Mouse (Mus musculus) MEL (cell line): ENCODE results near the gene H2al1e. TPM values are rescaled to one million over a fixed set of nuclear protein-coding genes. Genes with fewer than 3 reads are reported as not detected.
"Not testable (repeated sequence)": the region's sequence is repeated elsewhere in the genome, so short reads cannot be mapped to it uniquely, and the experiment has no call there.

Experiments used
- DNase-seq: peaks from one replicate; pipeline ENCODE4 v3.0.0; 2011; ENCODE audit warnings: low read depth, low spot score
- H3K27ac ChIP-seq: 2 replicates; pipeline ENCODE4 v1.5.1; 2012; ENCODE audit warnings: low read depth, mild to moderate bottlenecking, control low read depth, low read length, moderate library complexity; ENCODE audit not compliant: control insufficient read depth
- H3K27me3 ChIP-seq, 2 experiments: fragments of 150-350 bp in 1 of 2; sonication (generic) in 1 of 2; 2 replicates each; pipeline ENCODE4 v1.6.1; 2012; ENCODE audit warnings: low read length in 2 of 2, mild to moderate bottlenecking in 2 of 2, improper control_type of control experiment in 1 of 2, moderate library complexity in 1 of 2; ENCODE audit not compliant: insufficient read depth in 2 of 2, control insufficient read depth in 1 of 2
- H3K36me3 ChIP-seq, 2 experiments: 2 replicates each; pipeline ENCODE4 v1.6.1; 2012 to 2014; ENCODE audit warnings: low read length in 2 of 2, improper control_type of control experiment in 1 of 2, inconsistent platforms in 1 of 2, mild to moderate bottlenecking in 1 of 2; ENCODE audit not compliant: insufficient read depth in 2 of 2, control insufficient read depth in 1 of 2
- H3K4me1 ChIP-seq, 2 experiments: fragments of 150-350 bp in 1 of 2; sonication (generic) in 1 of 2; 2 replicates each; pipeline ENCODE4 v1.6.1; 2012; ENCODE audit warnings: low read length in 2 of 2, improper control_type of control experiment in 1 of 2, mild to moderate bottlenecking in 1 of 2; ENCODE audit not compliant: insufficient read depth in 2 of 2, control insufficient read depth in 1 of 2
- H3K4me3 ChIP-seq, 2 experiments: fragments of 150-350 bp in 1 of 2; sonication (generic) in 1 of 2; 2 replicates each; pipeline ENCODE4 v1.5.1; 2012; ENCODE audit warnings: low read depth in 2 of 2, low read length in 2 of 2, mild to moderate bottlenecking in 2 of 2, moderate library complexity in 2 of 2, control low read depth in 1 of 2, improper control_type of control experiment in 1 of 2; ENCODE audit not compliant: control insufficient read depth in 1 of 2, insufficient read depth in 1 of 2
- H3K79me2 ChIP-seq: 2 replicates; pipeline ENCODE4 v1.6.1; 2012; ENCODE audit warnings: mild to moderate bottlenecking, low read length, moderate library complexity; ENCODE audit not compliant: control insufficient read depth, poor library complexity, insufficient read depth
- H3K9ac ChIP-seq: 2 replicates; pipeline ENCODE4 v1.6.1; 2012; ENCODE audit warnings: low read depth, mild to moderate bottlenecking, control low read depth, low read length, moderate library complexity; ENCODE audit not compliant: control insufficient read depth, poor library complexity, severe bottlenecking
- H3K9me3 ChIP-seq: fragments of 150-350 bp; sonication (generic); replicated peaks from 2 replicates; pipeline ENCODE4 v1.6.1; 2012; ENCODE audit warnings: mild to moderate bottlenecking, low read length, improper control_type of control experiment, moderate library complexity; ENCODE audit not compliant: insufficient read depth
- CTCF ChIP-seq, 3 experiments: IDR thresholded peaks in 2 of 3; conservative IDR thresholded peaks in 1 of 3; 2 replicates each; pipeline ENCODE4 v1.5.1; 2011 to 2012; ENCODE audit warnings: low read length in 3 of 3, low read depth in 2 of 3, mild to moderate bottlenecking in 2 of 3, improper control_type of control experiment in 1 of 3, inconsistent platforms in 1 of 3, mixed read lengths in 1 of 3, moderate library complexity in 1 of 3; ENCODE audit not compliant: control insufficient read depth in 1 of 3, insufficient read depth in 1 of 3, poor library complexity in 1 of 3, severe bottlenecking in 1 of 3
- E2F4 ChIP-seq: IDR thresholded peaks from 2 replicates; pipeline ENCODE4 v1.6.1; 2011; ENCODE audit warnings: low read depth, low read length, improper control_type of control experiment, borderline replicate concordance
- HCFC1 ChIP-seq: IDR thresholded peaks from 2 replicates; pipeline ENCODE4 v1.6.1; 2012; ENCODE audit warnings: low read depth, mild to moderate bottlenecking, inconsistent platforms, low read length, improper control_type of control experiment, moderate library complexity
- JUND ChIP-seq: IDR thresholded peaks from 2 replicates; pipeline ENCODE4 v1.6.1; 2011; ENCODE audit warnings: low read depth, mild to moderate bottlenecking, improper control_type of control experiment, low read length
- MAFK ChIP-seq: IDR thresholded peaks from 2 replicates; pipeline ENCODE4 v1.6.1; 2011; ENCODE audit warnings: low read depth, mild to moderate bottlenecking, low read length, improper control_type of control experiment, borderline replicate concordance
- MAX ChIP-seq: IDR thresholded peaks from 2 replicates; pipeline ENCODE4 v1.6.1; 2011; ENCODE audit warnings: low read length, improper control_type of control experiment
- MAZ ChIP-seq: IDR thresholded peaks from 2 replicates; pipeline ENCODE4 v1.6.1; 2012; ENCODE audit warnings: low read depth, mild to moderate bottlenecking, inconsistent platforms, low read length, improper control_type of control experiment
- MEF2A ChIP-seq: IDR thresholded peaks from 2 replicates; pipeline ENCODE4 v1.6.1; 2014; ENCODE audit warnings: low read depth, mild to moderate bottlenecking, inconsistent platforms, low read length, improper control_type of control experiment; ENCODE audit not compliant: poor library complexity, insufficient replicate concordance, severe bottlenecking; ENCODE audit errors: extremely low read depth
- MXI1 ChIP-seq: IDR thresholded peaks from 2 replicates; pipeline ENCODE4 v1.6.1; 2011; ENCODE audit warnings: mild to moderate bottlenecking, low read depth, low read length, improper control_type of control experiment
- MYC ChIP-seq: IDR thresholded peaks from 2 replicates; pipeline ENCODE4 v1.6.1; 2011; ENCODE audit warnings: low read depth, mild to moderate bottlenecking, low read length, improper control_type of control experiment, moderate library complexity
- NELFE ChIP-seq: IDR thresholded peaks from 2 replicates; pipeline ENCODE4 v1.6.1; 2011; ENCODE audit warnings: low read depth, low read length, improper control_type of control experiment
- RAD21 ChIP-seq: IDR thresholded peaks from 2 replicates; pipeline ENCODE4 v1.6.1; 2011; ENCODE audit warnings: mild to moderate bottlenecking, low read depth, low read length, improper control_type of control experiment
- RCOR1 ChIP-seq: IDR thresholded peaks from 2 replicates; pipeline ENCODE4 v1.6.1; 2012; ENCODE audit warnings: low read depth, mild to moderate bottlenecking, inconsistent platforms, low read length, improper control_type of control experiment
- SIN3A ChIP-seq: IDR thresholded peaks from 2 replicates; pipeline ENCODE4 v1.6.1; 2012; ENCODE audit warnings: low read length, improper control_type of control experiment, inconsistent platforms
- SMC3 ChIP-seq: IDR thresholded peaks from 2 replicates; pipeline ENCODE4 v1.6.1; 2011; ENCODE audit warnings: low read depth, low read length, improper control_type of control experiment
- ZKSCAN1 ChIP-seq: IDR thresholded peaks from 2 replicates; pipeline ENCODE4 v1.6.1; 2012; ENCODE audit warnings: low read depth, mild to moderate bottlenecking, inconsistent platforms, low read length, improper control_type of control experiment, moderate library complexity
- polyA plus RNA-seq, 2 experiments: library from polyadenylated mRNA; stranded (reverse) in 1 of 2; unstranded in 1 of 2; fragments of >175 nt in 1 of 2; fragments of >200 nt in 1 of 2; gene quantifications; 2 replicates each; pipeline versions ENCODE4 v1.2.1 to v1.2.4; 2012; ENCODE audit warnings: low replicate concordance in 2 of 2, low read depth in 1 of 2; ENCODE audit not compliant: insufficient read length in 2 of 2, insufficient read depth in 1 of 2, missing spikeins in 1 of 2
- total RNA-seq: library from RNA; depleted of rRNA; stranded (reverse); fragments of 300-350 nt; gene quantifications from 2 replicates; pipeline ENCODE4 v1.2.3, GENCODE M21; 2012; rRNA removed

The H2al1e gene
- not detected in 2 replicates for total RNA-seq
- polyA plus RNA-seq = not detected

- H3K9me3 ChIP-seq, H3K9ac ChIP-seq, H3K4me3 ChIP-seq, H3K36me3 ChIP-seq, H3K79me2 ChIP-seq, DNase-seq, H3K4me1 ChIP-seq, H3K27me3 ChIP-seq, H3K27ac ChIP-seq: not testable (repeated sequence)
Measured at GRCm38 (mm10) chrX:11311634-11312033, at the start of gene H2al1e. TSS of gene H2al1e (plus strand) at chrX:11311934.

- no peaks in the 10 kb centered on the region for H3K36me3 ChIP-seq
- no peaks in the 10 kb centered on the region for H3K79me2 ChIP-seq
- H3K9me3 ChIP-seq = no peaks in the 10 kb centered on the region
- no peak for TF ChIP-seq HCFC1
- no peak for TF ChIP-seq RCOR1
- no peak for TF ChIP-seq ZKSCAN1
- no peak for TF ChIP-seq MAZ
- TF ChIP-seq SIN3A = no peak
- no peak for TF ChIP-seq MEF2A
- no peak for TF ChIP-seq MXI1
- TF ChIP-seq MAFK = no peak
- no peak for TF ChIP-seq E2F4
- TF ChIP-seq JUND = no peak
- H3K9ac ChIP-seq = no peak overlapping the region
- no peaks in the 10 kb centered on the region for H3K4me1 ChIP-seq
- no peaks in the 10 kb centered on the region for H3K27me3 ChIP-seq
- DNase-seq = no peak
- no peak overlapping the region for H3K4me3 ChIP-seq
- H3K27ac ChIP-seq = no peak overlapping the region
Measured at GRCm38 (mm10) chrX:11264918-11265317, 46.8 kb upstream of the H2al1e start.

- DNase-seq = no peak
- Histone ChIP-seq H3K4me3 (no peak overlapping the region), H3K9ac (no peak overlapping the region), H3K4me1 (no peaks in the 10 kb centered on the region), H3K9me3 (no peaks in the 10 kb centered on the region), H3K27ac (no peak overlapping the region), H3K36me3 (no peaks in the 10 kb centered on the region), H3K27me3 (no peaks in the 10 kb centered on the region), H3K79me2 (no peaks in the 10 kb centered on the region)
- TF ChIP-seq MEF2A = no peak
- TF ChIP-seq CTCF (IDR thresholded peaks at IDR 0.05 in 2 of 3, conservative IDR thresholded peaks at IDR 0.05 in 1 of 3; ENCODE audit: control insufficient read depth in 1 of 3, insufficient read depth in 1 of 3, low read depth in 2 of 3, low read length in 3 of 3, poor library complexity in 1 of 3, severe bottlenecking in 1 of 3) = no peak
- TF ChIP-seq E2F4 = no peak
- no peak for TF ChIP-seq NELFE
- TF ChIP-seq MAX = no peak
- no peak for TF ChIP-seq SIN3A
- TF ChIP-seq RAD21 = no peak
- TF ChIP-seq MYC = no peak
- TF ChIP-seq SMC3 = no peak
Measured at GRCm38 (mm10) chrX:11267791-11268190, 43.9 kb upstream of the H2al1e start.
